Mouse (Mus musculus): ENCODE results near the gene Gm11992. TPM values are rescaled to one million over a fixed set of nuclear protein-coding genes. Genes with fewer than 3 reads are reported as not detected.

Gene Gm11992
- total RNA-seq (2021) (under 1 TPM; 0.55 to 0.57 TPM), polyA plus RNA-seq (2012; rRNA removed) (0.61 and 1.1 TPM in 2 replicates)
- long read RNA-seq, partial matches to known transcripts: 0 of 1 reads
- long read RNA-seq, other reads (novel, unspliced or antisense): 0 of 1 reads

- intact Hi-C loops (cut with DNase I): loop anchor here (2.0 to 5.0 kb wide), 2 partner anchors 36 to 67 kb away; partner anchors contain the start of gene Hus1
- peak within 1 kb of the TSS; percentile 64 for H3K27ac ChIP-seq
- TF ChIP-seq POLR2A (IDR thresholded peaks at IDR 0.05; ENCODE audit: insufficient read depth, low read depth, low read length): no peak
- no peak for TF ChIP-seq CTCF (IDR thresholded peaks at IDR 0.05)
- 0 out of 2 replicates have a peak, but pooled peaks have one; percentile 27 for TF ChIP-seq EP300 (IDR thresholded peaks at IDR 0.05; ENCODE audit: insufficient read depth, low read depth, low read length)
- WGBS: 3% methylated on average over 21 of the region's 21 CpGs
- H3K9ac ChIP-seq (ENCODE audit: low read depth, low read length): peak within 1 kb of the TSS; percentile 41
- no peaks in the 10 kb centered on the region for H3K36me3 ChIP-seq (ENCODE audit: control insufficient read depth, insufficient read depth, low read length)
- H3K4me1 ChIP-seq (ENCODE audit: control insufficient read depth, insufficient read depth, low read length): 0 out of 2 replicates have a peak, but pooled peaks cover 2% of the 10 kb centered on the region
- peak within 1 kb of the TSS; percentile 51 for H3K4me3 ChIP-seq
- H3K27me3 ChIP-seq (ENCODE audit: control insufficient read depth, insufficient read depth, low read length): 0 out of 2 replicates have a peak, but pooled peaks cover 1% of the 10 kb centered on the region
- no peaks in the 10 kb centered on the region for H3K79me2 ChIP-seq (replicated peaks; ENCODE audit: control insufficient read depth, insufficient read depth, low read length)
- peak; percentile 77 to 85 for DNase-seq
Observed at GRCm38 (mm10) chr11:9048011-9048702, at the start of gene Gm11992. Gene Gm11992 (plus strand): TSS chr11:9048594.

- peaks cover 3% of the 10 kb centered on the region; the same call in 1 of the 2 replicates for H3K36me3 ChIP-seq (ENCODE audit: control insufficient read depth, insufficient read depth, low read length)
- H3K4me3 ChIP-seq: no peak overlapping the region
- TF ChIP-seq CTCF (IDR thresholded peaks at IDR 0.05): no peak
- TF ChIP-seq POLR2A (IDR thresholded peaks at IDR 0.05; ENCODE audit: insufficient read depth, low read depth, low read length): no peak
- no peak for TF ChIP-seq EP300 (IDR thresholded peaks at IDR 0.05; ENCODE audit: insufficient read depth, low read depth, low read length)
- intact Hi-C loops (cut with DNase I): no loop called here
- no peak for DNase-seq
- 93% methylated on average over 5 of the region's 5 CpGs for whole genome bisulfite sequencing
- no peaks in the 10 kb centered on the region; the same call in 1 of the 2 replicates for H3K79me2 ChIP-seq (replicated peaks; ENCODE audit: control insufficient read depth, insufficient read depth, low read length)
- H3K27me3 ChIP-seq (ENCODE audit: control insufficient read depth, insufficient read depth, low read length): no peaks in the 10 kb centered on the region
- H3K4me1 ChIP-seq (ENCODE audit: control insufficient read depth, insufficient read depth, low read length): no peaks in the 10 kb centered on the region
- no peak overlapping the region for H3K9ac ChIP-seq (ENCODE audit: low read depth, low read length)
- H3K27ac ChIP-seq: no peak overlapping the region
Observed at GRCm38 (mm10) chr11:9008761-9009160, 39.6 kb upstream of the Gm11992 start.

GRCm38 (mm10) chr11:9010416-9010815 lies 38.0 kb upstream of the Gm11992 start:
- WGBS: 0% methylated on average over 7 of the region's 7 CpGs
- DNase-seq: no peak

GRCm38 (mm10) chr11:9010853-9011339 lies 37.5 kb upstream of the Gm11992 start, which contains the start of gene Hus1:
Gene Hus1 (minus strand): TSS chr11:9011191.
- peak within 1 kb of the TSS; percentile 98 for H3K9ac ChIP-seq (ENCODE audit: low read depth, low read length)
- no peaks in the 10 kb centered on the region for H3K4me1 ChIP-seq (ENCODE audit: control insufficient read depth, insufficient read depth, low read length)
- H3K27me3 ChIP-seq (ENCODE audit: control insufficient read depth, insufficient read depth, low read length): no peaks in the 10 kb centered on the region
- TF ChIP-seq POLR2A (IDR thresholded peaks at IDR 0.05; ENCODE audit: insufficient read depth, low read depth, low read length): peak; percentile 73
- no peak; the same call in 1 of the 2 replicates for TF ChIP-seq EP300 (IDR thresholded peaks at IDR 0.05; ENCODE audit: insufficient read depth, low read depth, low read length)
- TF ChIP-seq CTCF (IDR thresholded peaks at IDR 0.05): 0 out of 2 replicates have a peak, but pooled peaks have one; percentile 8
- no peaks in the 10 kb centered on the region; the same call in 1 of the 2 replicates for H3K79me2 ChIP-seq (replicated peaks; ENCODE audit: control insufficient read depth, insufficient read depth, low read length)
- peaks cover 3% of the 10 kb centered on the region; the same call in 1 of the 2 replicates for H3K36me3 ChIP-seq (ENCODE audit: control insufficient read depth, insufficient read depth, low read length)
- under 1% methylated on average over 43 of the region's 43 CpGs for WGBS
- intact Hi-C loops (cut with DNase I): loop anchor here (1.0 to 5.0 kb wide), 2 partner anchors 36 to 106 kb away; partner anchors contain the start of genes Gm11992 and Sun3
- peak within 1 kb of the TSS; percentile 85 for H3K4me3 ChIP-seq
- peak within 1 kb of the TSS; percentile 91 for H3K27ac ChIP-seq
- DNase-seq: peak; percentile 91 to 94

More at GRCm38 (mm10) chr11:9010416-9010815, 38.0 kb upstream of the Gm11992 start:
- Histone ChIP-seq H3K4me1 (ENCODE audit: control insufficient read depth, insufficient read depth, low read length) (no peaks in the 10 kb centered on the region), H3K27ac (peak overlapping the region; percentile 91), H3K4me3 (peak overlapping the region; percentile 85), H3K36me3 (ENCODE audit: control insufficient read depth, insufficient read depth, low read length) (peaks cover 3% of the 10 kb centered on the region; the same call in 1 of the 2 replicates), H3K9ac (ENCODE audit: low read depth, low read length) (peak overlapping the region; percentile 98), H3K79me2 (replicated peaks; ENCODE audit: control insufficient read depth, insufficient read depth, low read length) (no peaks in the 10 kb centered on the region; the same call in 1 of the 2 replicates), H3K27me3 (ENCODE audit: control insufficient read depth, insufficient read depth, low read length) (no peaks in the 10 kb centered on the region)
- intact Hi-C loops (cut with DNase I): loop anchor here (5.0 kb wide), 1 partner anchor 37 kb away; the partner anchor contains the start of genes Gm11992 and Sun3
- TF ChIP-seq EP300 (IDR thresholded peaks at IDR 0.05; ENCODE audit: insufficient read depth, low read depth, low read length) (no peak), CTCF (IDR thresholded peaks at IDR 0.05) (no peak), POLR2A (IDR thresholded peaks at IDR 0.05; ENCODE audit: insufficient read depth, low read depth, low read length) (no peak)

- peak overlapping the region; percentile 91 for H3K27ac ChIP-seq
- no peaks in the 10 kb centered on the region for H3K27me3 ChIP-seq (ENCODE audit: control insufficient read depth, insufficient read depth, low read length)
- peak overlapping the region; percentile 98; the same call in 1 of the 2 replicates for H3K9ac ChIP-seq (ENCODE audit: low read depth, low read length)
- no peak for DNase-seq
- 1% methylated on average over 3 of the region's 3 CpGs for WGBS
- H3K4me1 ChIP-seq (ENCODE audit: control insufficient read depth, insufficient read depth, low read length): no peaks in the 10 kb centered on the region
- peak overlapping the region; percentile 85 for H3K4me3 ChIP-seq
- H3K36me3 ChIP-seq (ENCODE audit: control insufficient read depth, insufficient read depth, low read length): peaks cover 3% of the 10 kb centered on the region; the same call in 1 of the 2 replicates
- no peak for TF ChIP-seq CTCF (IDR thresholded peaks at IDR 0.05)
- TF ChIP-seq EP300 (IDR thresholded peaks at IDR 0.05; ENCODE audit: insufficient read depth, low read depth, low read length): no peak
- no peak for TF ChIP-seq POLR2A (IDR thresholded peaks at IDR 0.05; ENCODE audit: insufficient read depth, low read depth, low read length)
- intact Hi-C loops (cut with DNase I): loop anchor here (1.0 to 5.0 kb wide), 2 partner anchors 36 to 106 kb away; partner anchors contain the start of genes Gm11992 and Sun3
- H3K79me2 ChIP-seq (replicated peaks; ENCODE audit: control insufficient read depth, insufficient read depth, low read length): no peaks in the 10 kb centered on the region; the same call in 1 of the 2 replicates
Observed at GRCm38 (mm10) chr11:9011348-9011747, 37.0 kb upstream of the Gm11992 start.
